Mouse (Mus musculus): ENCODE measurements around the gene Rnft2. TPM values are rescaled to one million over a fixed set of nuclear protein-coding genes. Genes with fewer than 3 reads are reported as not detected.

The Rnft2 gene
- total and polyA plus RNA-seq, 3 experiments: 0.42 to 0.71 TPM; not detected in 1

GRCm38 (mm10) chr5:118205852-118206251, 39.1 kb downstream of the Rnft2 start:
- no peak for TF ChIP-seq USF2 (IDR thresholded peaks at IDR 0.05; ENCODE audit: borderline replicate concordance in 1 of 2, insufficient read depth in 1 of 2, low read depth in 1 of 2, low read length in 2 of 2)
- no peak for TF ChIP-seq NELFE (IDR thresholded peaks at IDR 0.05; ENCODE audit: low read depth, low read length)
- TF ChIP-seq BHLHE40 (IDR thresholded peaks at IDR 0.05; ENCODE audit: borderline replicate concordance, low read depth, low read length): no peak
- no peak for TF ChIP-seq TCF12 (IDR thresholded peaks at IDR 0.05; ENCODE audit: low read depth, low read length)
- TF ChIP-seq POLR2AphosphoS5 (IDR thresholded peaks at IDR 0.05; ENCODE audit: borderline replicate concordance, low read depth, low read length): no peak
- no peak for TF ChIP-seq SIN3A (IDR thresholded peaks at IDR 0.05; ENCODE audit: low read length)
- no peak for TF ChIP-seq SMC3 (IDR thresholded peaks at IDR 0.05; ENCODE audit: low read depth, low read length)
- no peak for TF ChIP-seq GATA1 (IDR thresholded peaks at IDR 0.05; ENCODE audit: low read depth, low read length)
- no peak for TF ChIP-seq TAL1 (IDR thresholded peaks at IDR 0.05; ENCODE audit: low read length)
- TF ChIP-seq ELF1 (IDR thresholded peaks at IDR 0.05; ENCODE audit: low read depth, low read length): no peak
- no peak for TF ChIP-seq ZMIZ1 (IDR thresholded peaks at IDR 0.05; ENCODE audit: low read depth, low read length)
- TF ChIP-seq RAD21 (IDR thresholded peaks at IDR 0.05; ENCODE audit: low read depth, low read length): no peak
- TF ChIP-seq POLR2A (IDR thresholded peaks at IDR 0.05; ENCODE audit: control insufficient read depth in 1 of 2, insufficient read depth in 1 of 2, low read depth in 1 of 2, low read length in 2 of 2, poor library complexity in 1 of 2): no peak
- Histone ChIP-seq H3K27ac (ENCODE audit: control insufficient read depth, low read depth, low read length) (no peak overlapping the region), H3K79me2 (ENCODE audit: control insufficient read depth, insufficient read depth, low read length, poor library complexity) (no peaks in the 10 kb centered on the region), H3K4me1 (ENCODE audit: control insufficient read depth in 1 of 2, insufficient read depth in 2 of 2, low read length in 2 of 2) (no peaks in the 10 kb centered on the region), H3K36me3 (ENCODE audit: control insufficient read depth in 1 of 2, insufficient read depth in 2 of 2, low read length in 2 of 2) (no peaks in the 10 kb centered on the region), H3K9me3 (replicated peaks; ENCODE audit: insufficient read depth, low read length) (no peaks in the 10 kb centered on the region), H3K4me3 (ENCODE audit: control insufficient read depth in 1 of 2, insufficient read depth in 1 of 2, low read depth in 2 of 2, low read length in 2 of 2) (no peak overlapping the region), H3K27me3 (ENCODE audit: control insufficient read depth in 1 of 2, insufficient read depth in 2 of 2, low read length in 2 of 2) (no peaks in the 10 kb centered on the region), H3K9ac (ENCODE audit: control insufficient read depth, low read depth, low read length, poor library complexity, severe bottlenecking) (no peak overlapping the region)
- no peak for DNase-seq (ENCODE audit: low read depth, low spot score)

GRCm38 (mm10) chr5:118204675-118205440, 40.1 kb downstream of the Rnft2 start:
- H3K4me3 ChIP-seq (ENCODE audit: control insufficient read depth in 1 of 2, insufficient read depth in 1 of 2, low read depth in 2 of 2, low read length in 2 of 2): no peak overlapping the region
- no peaks in the 10 kb centered on the region for H3K27me3 ChIP-seq (ENCODE audit: control insufficient read depth in 1 of 2, insufficient read depth in 2 of 2, low read length in 2 of 2)
- DNase-seq (ENCODE audit: low read depth, low spot score): no peak
- H3K9ac ChIP-seq (ENCODE audit: control insufficient read depth, low read depth, low read length, poor library complexity, severe bottlenecking): no peak overlapping the region
- no peaks in the 10 kb centered on the region for H3K4me1 ChIP-seq (ENCODE audit: control insufficient read depth in 1 of 2, insufficient read depth in 2 of 2, low read length in 2 of 2)
- H3K79me2 ChIP-seq (ENCODE audit: control insufficient read depth, insufficient read depth, low read length, poor library complexity): no peaks in the 10 kb centered on the region
- TF ChIP-seq BHLHE40 (IDR thresholded peaks at IDR 0.05; ENCODE audit: borderline replicate concordance, low read depth, low read length) (no peak), MAZ (IDR thresholded peaks at IDR 0.05; ENCODE audit: low read depth, low read length) (no peak), SMC3 (IDR thresholded peaks at IDR 0.05; ENCODE audit: low read depth, low read length) (no peak), MXI1 (IDR thresholded peaks at IDR 0.05; ENCODE audit: low read depth, low read length) (no peak)
- H3K27ac ChIP-seq (ENCODE audit: control insufficient read depth, low read depth, low read length): no peak overlapping the region
- H3K36me3 ChIP-seq (ENCODE audit: control insufficient read depth in 1 of 2, insufficient read depth in 2 of 2, low read length in 2 of 2): no peaks in the 10 kb centered on the region
- H3K9me3 ChIP-seq (replicated peaks; ENCODE audit: insufficient read depth, low read length): no peaks in the 10 kb centered on the region
